Mouse (Mus musculus) frontal cortex, postnatal 25 days (tissue): ENCODE results near the gene Miga2.

Source experiments
- DNase-seq, 2 experiments: peaks; one replicate each; pipeline ENCODE4 v3.0.0; 2022; ENCODE audit warnings: low spot score in 2 of 2

The Miga2 gene

GRCm38 (mm10) chr2:30419112-30419511, 55.1 kb downstream of the Miga2 start:
- DNase-seq: no peak

GRCm38 (mm10) chr2:30421432-30421831, 57.4 kb downstream of the Miga2 start:
- DNase-seq: no peak

DNA sequence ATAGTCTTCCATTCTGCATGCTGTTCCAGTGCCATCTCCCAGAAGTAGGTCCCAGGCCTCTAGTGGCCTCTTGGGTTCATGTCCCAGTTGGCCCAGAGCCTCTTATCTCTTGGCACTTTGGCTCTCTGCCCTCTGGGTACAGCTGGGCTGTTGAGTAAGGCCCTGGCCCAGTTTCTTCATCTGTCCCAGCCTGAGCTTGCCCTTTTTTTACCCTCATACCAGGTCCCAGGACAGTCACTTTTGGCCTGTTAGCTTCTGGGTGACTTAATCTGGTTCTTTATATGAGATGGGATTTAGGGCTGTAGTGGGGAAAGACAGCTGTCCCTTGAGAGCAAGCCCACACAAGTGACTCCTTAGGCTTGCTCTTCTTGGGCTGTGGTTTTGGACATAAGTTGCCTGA, 65.1 kb downstream of the Miga2 start:
- DNase-seq: no peak
